Mouse (Mus musculus) adrenal gland, adult (tissue): ENCODE measurements around the gene Drd2.
A peak's percentile ranks its signal among the peaks of the same experiment; 100 is the strongest.

ENCODE experiments used
- DNase-seq, 2 experiments: peaks; one replicate each; pipeline ENCODE4 v3.0.0; 2022 to 2023; ENCODE audit warnings: low spot score in 1 of 2; ENCODE audit not compliant: inconsistent age in 2 of 2

Drd2 gene

GRCm38 (mm10) chr9:49450491-49450890 is 110.1 kb downstream of the Drd2 start:
- DNase-seq = peak; percentile 14 to 67

GRCm38 (mm10) chr9:49452396-49452795 is 112.0 kb downstream of the Drd2 start:
- DNase-seq = no peak

GRCm38 (mm10) chr9:49456136-49456535 is 115.7 kb downstream of the Drd2 start:
- no peak for DNase-seq
